Mouse (Mus musculus): Measurements from ENCODE around the gene Knl1.

Gene Knl1

DNA sequence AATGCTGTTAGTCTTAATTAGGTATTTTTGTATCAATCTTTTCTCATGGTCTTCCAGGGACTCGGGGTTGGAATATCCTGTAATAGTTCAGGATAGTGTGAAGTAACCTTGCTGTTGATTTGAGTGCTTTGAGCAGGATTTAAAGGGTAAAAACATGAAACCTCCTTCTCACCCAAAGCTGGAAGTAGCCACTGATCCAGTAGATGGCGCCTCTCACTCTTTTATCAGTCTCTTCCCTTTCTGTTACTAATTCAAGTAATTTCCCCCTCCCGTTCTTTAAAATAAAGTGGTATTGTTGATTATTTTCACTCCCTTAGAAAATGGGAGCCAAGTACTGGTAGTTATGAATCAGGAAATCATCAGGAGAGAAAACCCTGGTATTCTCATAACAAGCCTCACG is 6.0 kb upstream of the Knl1 start:
- DNase-seq: peak; percentile 49

DNA sequence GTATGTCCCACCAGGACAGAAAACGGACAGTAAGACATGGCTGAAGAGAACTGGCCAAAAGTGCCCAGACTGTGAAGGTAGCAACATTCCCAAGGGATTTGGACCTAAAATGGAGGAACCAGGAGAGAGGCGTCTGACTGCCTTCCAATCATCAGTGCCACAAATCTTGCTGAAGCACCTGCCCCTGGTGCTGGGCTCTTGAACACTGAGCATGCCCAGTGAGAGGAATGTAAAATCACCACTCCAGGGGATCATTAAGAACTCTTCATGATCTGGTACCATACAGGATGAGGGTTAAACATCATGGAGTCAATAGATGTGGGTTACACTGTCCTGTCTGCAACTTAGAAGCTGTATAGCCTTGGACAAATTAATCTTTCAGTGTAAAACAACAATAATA is 1.8 kb upstream of the Knl1 start:
- no peak for DNase-seq

DNA sequence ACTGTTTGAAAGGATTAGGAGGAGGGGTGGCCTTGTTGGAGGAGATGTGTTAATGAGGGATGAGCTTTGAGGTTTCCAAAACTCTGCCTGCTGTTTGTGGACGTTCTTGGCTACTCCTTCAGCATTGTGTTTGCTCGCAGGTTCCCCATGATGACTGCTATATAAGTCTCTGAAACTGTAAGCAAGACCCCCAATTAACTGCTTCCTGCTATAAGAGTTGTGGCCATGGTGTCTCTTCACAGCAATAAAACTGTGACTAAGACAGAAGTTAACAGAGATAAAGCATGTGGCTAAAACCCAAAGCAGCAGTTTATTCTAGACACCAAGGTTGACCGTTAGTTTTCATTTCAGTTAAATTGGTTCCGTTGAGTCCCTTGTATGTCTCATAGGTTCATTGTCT is 930 bp downstream of the Knl1 start:
- DNase-seq: peak; percentile 23

DNA sequence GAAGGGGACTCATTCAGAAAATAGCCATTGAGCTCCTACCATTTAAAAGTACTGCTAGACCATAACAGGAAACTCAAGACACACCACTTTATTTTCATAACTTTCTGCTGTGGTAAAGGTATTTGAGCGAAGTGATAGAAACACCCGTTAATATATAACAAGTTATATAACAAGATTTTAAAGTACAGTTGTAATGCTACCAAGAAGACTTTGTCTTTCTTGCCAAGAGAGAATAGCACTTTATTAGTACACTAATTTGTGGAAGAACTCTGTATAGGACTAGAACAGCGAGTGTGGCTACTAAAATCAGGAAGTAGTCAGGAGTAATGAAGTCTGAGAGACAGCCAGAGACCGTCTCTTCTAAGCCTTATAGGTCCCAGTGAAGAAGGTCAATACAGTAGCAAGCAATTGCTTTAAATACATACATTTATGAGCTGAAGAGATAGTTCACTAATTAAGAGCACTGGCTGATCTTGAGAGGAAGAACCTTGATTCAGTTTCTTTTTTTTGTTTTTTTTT is 3.3 kb downstream of the Knl1 start:
- no peak for DNase-seq

DNA sequence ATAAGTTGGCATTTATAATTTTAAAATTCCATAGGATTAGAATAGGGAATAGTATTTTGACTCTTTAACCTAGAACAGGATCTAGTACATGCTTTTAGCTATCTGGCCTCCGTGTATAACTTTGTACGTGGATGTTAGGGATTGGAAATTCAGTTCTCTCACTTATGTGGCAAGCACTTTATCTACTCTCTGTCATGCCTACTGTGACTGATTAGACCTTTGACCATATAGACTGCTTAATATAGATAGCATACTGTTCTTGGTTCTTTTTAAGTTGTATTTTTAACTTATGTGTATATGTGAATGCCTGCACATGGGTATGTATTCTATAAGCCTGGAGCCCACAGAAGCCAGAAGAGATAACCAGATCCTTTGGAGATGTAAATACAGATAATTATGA is 13.2 kb downstream of the Knl1 start:
- DNase-seq: no peak

DNA sequence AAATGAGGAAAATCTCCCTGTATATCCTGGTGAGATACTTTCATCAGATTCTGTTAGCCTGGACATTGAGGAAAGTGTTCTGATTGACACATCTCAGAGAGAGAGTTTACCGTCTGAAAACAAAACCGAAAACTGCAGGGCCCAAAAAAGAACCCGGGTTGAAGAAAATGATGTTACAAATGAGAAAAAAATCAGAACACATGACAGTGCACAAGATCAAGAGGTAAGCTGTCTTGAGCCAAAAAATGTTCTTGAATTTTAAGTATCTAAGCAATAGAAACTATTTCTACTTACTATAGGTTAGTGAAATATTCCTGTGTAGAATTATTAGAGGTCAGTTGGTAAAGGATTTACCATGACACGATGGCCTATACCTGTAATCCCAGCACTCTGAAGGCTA is 25.5 kb downstream of the Knl1 start:
- DNase-seq: no peak

DNA sequence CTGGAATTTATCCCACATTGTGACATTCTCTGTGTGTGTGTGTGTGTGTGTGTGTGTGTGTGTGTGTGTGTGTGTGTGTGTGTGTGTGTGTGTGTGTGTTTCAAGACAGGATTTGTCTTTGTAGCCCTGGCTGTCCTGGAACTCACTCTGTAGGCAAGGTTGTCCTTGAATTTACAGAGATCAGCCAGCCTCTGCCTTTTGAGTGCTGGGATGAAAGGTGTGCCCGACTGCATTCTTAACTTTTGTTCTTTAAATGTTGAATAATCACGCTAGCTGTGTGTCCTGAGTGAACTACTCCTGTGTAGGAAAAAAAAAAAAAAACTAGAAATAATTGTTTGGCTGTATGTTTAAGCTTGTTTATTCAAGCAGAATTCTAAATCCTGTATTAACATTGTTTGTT is 39.2 kb downstream of the Knl1 start:
- DNase-seq: no peak

DNA sequence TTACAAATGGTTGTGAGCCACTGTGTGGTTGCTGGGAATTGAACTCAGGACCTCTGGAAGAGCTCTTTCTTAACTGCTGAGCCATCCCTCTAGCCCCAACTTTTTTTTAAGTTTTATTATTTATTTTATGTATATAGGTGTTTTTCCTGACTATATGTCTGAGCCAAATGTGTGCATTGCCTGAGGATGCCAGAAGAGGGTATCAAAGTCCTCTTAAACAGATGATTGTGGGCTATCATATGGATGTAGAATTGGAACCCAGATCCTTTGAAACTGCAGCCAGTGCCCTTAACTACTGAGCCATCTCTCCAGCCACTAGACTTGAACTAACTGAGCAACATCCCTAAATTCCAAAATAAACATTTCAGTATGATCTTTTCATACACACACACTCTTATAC is 54.6 kb downstream of the Knl1 start:
- no peak for DNase-seq

DNA sequence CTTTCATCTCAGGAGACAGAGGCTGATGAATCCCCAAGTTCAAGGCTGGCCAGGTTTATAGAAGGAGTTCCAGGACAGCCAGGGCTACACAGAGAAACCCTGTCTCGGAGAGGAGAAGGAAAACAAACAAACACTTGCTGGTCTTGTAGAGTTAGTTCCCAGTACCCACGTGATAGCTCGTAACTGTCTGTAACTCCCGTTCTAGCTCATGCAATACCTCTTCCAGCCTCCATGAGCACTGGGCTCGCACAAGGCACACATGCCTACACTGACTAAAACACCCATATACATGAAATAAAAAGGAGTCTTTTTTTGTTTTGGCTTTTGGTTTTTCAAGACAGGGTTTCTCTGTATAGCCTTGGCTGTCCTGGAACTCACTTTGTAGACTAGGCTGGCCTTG is 59.7 kb downstream of the Knl1 start:
- no peak for DNase-seq

DNA sequence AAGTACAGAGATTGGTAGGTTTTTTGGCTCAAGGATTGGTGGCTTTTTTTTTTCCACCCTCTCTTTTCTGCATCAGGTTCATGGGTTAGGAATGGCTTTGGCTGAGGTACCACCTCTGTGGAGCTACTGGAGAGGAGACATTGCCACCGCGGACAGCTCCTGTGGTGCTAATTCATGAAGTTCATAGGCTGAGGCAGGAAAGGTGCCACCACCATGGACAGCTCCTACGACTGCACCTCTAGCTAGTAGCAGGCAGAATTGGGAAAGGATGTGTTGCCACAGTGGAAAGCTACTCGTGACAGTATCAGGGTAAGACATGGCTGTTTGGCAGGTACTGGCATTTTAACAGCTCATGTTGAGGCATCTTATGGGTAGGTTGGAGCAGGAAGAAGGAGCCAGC is 61.6 kb downstream of the Knl1 start:
- no peak for DNase-seq

DNA sequence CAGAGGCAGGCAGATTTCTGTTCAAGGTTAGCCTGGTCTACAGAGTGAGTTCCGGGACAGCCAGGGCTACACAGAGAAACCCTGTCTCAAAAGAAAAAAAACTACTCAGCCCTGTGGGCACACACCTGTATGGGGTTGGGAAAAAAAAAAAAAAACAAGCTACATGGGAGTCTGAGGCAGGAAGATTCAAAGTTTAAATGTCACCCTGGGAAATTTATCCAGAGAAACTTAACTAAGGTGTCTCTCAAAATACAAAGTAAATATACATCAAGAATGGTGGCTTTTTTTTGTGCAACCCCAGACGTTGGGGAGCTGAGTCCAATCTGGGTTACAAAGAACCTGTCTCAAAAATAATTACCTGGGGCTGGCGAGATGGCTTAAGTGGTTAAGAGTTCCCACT is 64.1 kb downstream of the Knl1 start:
- DNase-seq: no peak

DNA sequence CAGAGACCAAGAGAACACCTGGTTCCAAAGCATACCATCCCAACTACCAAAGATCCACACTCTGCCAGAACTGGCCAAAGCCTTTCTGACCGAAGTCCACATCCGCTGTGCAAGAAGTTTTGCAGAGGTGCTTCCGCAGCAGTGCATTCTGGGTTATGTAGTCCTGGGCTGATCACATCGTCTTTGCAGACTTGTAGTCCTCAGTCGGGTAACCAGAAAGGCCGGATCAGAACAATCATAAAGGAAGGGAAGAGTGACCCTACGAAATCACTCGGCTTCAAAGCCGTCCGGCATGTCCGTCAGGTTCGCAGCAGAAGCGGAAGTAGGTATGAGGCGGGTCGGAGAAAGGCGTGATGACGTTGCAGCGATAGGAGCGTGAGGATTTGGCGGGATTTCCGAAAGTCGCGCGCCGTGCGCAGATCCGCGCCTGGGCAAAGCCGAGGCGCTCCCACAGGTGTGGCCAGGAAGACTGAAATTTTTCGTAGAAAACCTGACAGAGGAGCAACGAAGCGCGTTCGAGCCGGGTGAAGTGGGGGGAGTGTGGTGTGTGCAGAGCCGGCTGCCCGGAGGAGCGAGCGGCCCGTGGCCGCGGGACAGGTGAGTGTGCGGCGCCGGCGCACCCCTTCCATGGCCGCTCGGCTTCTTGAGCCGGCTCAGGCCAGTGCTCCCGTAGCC is 65.7 kb downstream of the Knl1 start, which contains the start of gene Rad51:
Gene Rad51, plus strand, starts transcription at position 356 of the 675 bp plus-strand sequence.
- peak; percentile 93 for DNase-seq

DNA sequence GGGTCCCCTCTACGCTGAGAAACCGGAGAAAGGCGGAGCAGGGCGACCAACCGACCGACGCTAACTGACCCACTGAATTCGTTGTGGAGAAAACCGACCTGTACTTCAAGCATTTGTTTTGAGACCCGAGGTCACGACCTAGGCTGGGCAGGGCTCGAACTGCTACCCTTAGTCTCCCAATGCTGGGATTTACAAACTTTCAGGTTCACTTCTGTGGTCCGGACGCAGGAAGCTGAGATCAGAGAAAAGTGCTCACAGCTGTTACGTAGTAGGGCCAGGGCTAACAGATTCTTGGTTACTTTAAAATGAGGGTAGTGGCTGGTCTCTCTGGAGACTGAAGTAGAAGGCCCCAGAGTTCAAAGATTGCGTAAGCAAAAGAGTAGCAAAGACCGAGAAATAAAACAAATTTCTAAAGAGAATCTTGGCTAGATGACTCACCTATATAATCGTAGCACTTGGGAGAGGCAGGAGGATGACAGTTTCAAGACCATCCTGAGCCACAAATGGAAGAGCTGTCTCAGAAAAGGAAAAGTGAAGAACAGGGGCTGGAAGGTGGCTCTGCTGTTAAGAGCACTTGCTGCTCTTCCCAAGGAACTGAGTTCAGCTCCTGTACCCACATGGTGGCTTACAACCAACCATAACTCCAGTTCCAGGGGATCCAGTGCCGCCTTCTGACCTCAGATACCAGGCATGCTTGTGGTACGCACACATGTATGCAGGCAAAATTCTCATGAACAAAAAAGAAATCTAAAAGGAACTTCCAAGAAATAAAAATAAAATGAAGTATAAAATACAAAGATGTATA is 66.4 kb downstream of the Knl1 start:
- DNase-seq: no peak

DNA sequence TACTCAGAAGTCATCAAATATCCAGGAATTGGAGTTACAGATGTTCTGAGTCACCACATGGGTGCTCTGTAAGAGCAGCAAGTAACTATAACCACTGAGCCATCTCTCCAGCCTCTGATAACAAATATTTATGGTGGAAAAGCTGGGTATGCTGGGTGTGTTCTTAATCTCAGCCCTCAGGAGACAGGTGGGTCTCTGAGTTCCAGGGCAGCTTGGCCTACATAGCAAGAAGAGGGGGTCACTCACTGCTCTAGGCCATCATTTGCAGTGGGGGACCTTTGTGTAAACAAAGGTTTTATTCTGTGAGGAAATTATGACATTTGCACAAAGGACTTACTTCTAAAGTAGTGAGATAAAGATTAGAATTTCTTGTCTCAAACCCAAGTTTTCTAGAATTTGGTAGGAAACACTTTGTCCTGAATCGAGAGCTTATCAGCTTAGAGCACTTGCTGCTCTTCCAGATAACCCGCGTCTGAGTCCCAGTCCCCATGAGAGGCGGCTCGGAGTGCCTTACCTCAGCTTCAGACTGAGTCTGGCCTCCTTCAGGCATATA is 89.5 kb downstream of the Knl1 start:
- DNase-seq: no peak

DNA sequence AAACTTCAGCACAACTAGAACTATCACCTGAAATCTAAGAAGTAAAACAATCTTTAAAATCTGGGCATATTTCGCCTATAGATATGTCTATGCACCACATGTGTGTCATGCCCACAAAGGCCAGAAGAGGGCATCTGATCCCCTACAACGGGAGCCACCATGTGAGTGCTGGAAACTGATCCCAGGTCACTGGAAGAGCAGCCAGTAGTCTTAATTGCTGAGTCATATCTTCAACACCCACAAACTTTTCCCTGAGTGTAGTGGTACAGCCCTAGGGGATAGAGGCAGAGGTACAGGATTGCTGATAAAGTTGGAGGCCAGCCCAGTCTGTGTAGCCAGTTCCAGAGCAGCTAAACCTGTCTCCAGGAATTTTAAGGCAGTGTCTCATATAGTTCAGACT is 98.3 kb downstream of the Knl1 start:
- peak; percentile 15 for DNase-seq

DNA sequence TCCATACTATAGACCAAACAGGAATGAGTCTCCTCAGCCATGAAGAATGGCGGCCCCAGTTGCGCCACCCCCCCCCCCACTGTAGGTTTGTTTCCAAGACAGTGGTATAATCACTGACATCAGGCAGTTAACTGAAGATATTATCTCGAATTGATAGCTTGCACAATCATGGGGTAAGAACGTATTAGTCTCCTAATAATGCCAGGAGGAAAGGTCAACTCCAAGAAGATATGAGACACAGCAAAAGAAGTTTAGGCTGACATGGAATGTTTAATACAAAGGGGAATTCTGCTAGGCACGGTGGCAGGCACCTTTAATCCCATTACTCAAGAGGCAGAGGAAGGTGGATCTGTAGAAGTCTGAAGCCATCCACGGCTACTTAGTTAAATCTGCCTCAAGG is 99.5 kb downstream of the Knl1 start:
- DNase-seq: no peak

DNA sequence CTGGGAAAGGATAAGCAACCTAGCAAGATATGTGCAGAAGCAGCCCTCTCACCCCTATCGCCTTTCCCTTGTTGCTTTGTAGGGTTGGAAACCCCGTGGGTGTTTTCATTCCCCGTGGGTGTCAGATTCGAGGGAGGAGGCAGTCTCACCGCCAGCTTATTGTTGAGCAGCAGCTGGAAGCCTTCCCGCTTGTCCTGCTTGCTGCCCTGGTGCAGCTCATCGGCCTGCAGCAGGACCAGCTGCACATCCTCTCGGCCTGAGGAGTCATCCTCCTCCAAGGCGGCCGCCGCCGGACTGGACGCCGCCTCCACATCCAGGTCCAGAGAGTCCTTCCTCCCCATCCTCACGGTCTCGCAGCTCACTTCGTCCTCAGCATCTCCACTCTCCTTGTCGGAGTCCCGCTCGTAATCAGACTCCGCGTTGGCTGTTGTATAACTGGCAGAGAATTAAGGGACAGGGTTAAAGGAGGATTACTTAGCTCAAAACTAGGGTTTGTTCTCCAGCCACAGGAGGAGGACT is 100.3 kb downstream of the Knl1 start:
- DNase-seq: no peak

DNA sequence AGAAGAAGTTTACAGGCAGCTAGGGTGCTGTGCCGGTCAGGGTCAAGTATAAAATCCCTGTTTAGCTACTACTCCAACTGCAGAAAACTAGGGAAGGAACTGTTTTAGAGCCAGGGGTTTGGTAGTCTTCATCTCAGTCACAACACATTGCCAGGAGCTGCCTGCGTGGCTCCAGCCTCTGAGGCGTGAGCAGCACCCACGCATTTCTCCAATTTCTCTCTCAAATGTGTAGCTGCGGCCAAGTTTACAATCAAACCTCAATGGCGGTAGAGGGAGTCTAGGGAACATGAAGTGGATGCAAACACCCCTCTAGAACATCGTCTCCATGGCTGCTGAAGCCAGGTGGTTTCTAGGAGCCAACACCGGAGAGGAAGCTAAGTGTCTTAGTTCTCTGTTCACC is 100.9 kb downstream of the Knl1 start:
- DNase-seq: no peak

DNA sequence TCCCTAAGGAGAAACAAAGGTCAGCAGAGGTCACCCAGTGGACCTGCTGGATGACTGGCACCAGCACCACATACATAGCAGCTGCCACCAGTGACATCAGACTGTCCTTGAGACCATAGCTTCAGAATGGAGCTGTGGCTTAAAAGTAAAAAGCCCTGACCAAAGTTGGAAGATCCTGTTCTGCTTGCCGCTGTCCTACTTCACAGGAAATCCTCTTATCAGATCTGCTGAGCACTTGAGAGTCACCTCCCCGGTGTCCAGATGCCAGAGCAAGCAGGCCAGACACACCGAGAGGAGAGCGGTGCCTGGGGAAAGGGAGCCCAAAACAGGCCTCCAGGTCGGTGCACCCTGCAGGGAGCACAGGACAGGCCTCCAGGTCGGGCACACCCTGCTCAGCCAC is 105.3 kb downstream of the Knl1 start:
- DNase-seq: no peak

DNA sequence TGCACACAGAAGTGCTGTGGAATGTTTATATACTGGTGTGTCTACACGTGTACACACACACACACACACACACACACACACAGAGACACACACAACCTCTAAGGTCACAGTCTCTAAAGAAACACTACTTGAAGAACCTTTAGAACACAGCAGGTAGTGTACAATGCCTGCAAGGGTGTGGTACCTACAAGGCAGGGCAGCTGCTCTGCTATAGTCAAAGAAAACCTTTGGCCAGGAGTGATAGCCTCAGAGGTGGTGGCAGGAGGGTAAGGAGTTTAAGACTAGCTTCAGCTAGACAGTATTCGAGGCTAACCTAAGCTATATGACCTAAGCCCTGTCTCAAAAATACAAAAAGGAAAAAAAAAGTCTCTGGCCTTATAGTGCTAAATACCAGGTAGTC is 107.8 kb downstream of the Knl1 start:
- DNase-seq: no peak
